Mouse (Mus musculus): ENCODE data around the gene Bckdha. TPM values are rescaled to one million over a fixed set of nuclear protein-coding genes. Genes with fewer than 3 reads are reported as not detected.
A peak's percentile ranks its signal among the peaks of the same experiment; 100 is the strongest.

Bckdha gene
- polyA plus RNA-seq (2015; fragmentation: Nextera tagmentation; extraction: Ambion mirVana) = 63.8 and 69.1 TPM in 2 replicates

DNA sequence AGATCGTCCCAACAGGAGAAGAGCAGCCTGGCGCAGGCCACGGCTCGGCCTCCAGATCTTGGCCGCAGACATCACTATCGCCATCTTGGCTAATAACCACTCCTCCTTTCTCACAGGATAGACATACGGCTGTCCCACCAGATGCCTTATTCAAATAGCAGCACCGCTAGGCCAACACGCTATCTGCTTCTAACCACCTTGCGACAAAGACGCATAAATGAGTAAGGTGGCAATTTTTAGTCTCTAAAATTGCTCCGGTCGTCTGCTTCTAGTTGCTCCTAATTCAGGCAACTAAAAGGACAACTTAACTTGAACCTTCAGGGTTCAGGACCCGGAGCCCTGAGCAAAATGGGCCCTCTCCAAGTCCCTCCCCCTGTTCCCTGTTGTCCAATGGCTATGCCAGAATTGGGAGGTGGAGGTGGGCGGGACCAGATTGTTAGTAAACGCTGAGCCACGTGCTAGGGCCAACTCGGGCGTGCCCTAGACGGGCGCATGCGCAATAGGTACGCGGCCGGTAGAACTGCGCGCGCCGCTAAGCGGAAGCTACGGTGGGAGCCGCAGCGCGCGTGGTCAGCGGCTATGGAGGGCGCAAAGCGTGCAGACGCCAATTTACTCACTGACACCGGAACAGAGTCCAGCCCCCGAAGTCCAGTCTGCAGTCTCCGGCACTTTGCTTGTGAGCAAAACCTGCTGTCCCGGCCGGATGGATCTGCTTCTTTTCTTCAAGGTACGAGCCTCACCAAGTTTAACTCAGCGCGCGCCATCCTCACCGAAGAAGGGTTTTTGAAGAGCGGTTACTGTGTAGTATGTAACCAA is at the start of gene Bckdha, which contains the start of gene Exosc5:
TSS of gene Bckdha (minus strand) at position 325 of the 816 bp plus-strand sequence.
TSS of gene Exosc5 (plus strand) at position 508 of the 816 bp plus-strand sequence.
- peak; percentile 100 for DNase-seq (ENCODE audit: low spot score)

DNA sequence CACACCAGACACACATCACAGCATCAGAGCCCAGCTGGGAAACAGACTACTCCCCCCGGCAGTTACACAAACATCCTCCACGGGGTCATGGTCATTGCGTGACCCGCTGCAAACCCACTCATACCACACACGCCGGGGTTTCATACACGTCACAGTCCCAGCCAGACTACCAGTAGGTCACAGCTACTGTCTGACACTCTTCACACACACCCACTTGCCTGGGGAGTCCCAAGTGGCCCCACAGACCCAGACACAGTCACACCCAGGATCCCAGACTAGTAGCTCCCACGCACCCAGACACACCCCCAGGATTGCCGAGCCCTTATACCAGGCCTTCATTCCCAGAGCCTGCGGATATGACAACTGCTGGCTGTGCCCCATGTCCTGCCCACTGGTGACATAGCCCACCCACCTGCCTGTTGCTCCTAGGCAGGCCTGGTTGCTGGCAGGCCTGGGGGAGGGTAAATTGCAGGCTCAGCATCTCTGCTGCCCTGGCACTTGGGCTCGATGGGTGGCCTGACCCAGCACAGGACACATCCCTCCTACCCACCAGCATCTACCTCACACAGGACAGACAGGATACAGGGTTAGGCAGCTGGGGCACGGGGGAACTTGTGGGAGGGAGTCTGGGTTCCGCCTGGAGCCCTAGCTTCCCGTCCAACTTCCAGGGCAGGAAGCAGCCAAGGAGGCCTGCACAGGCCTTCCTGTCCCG is 49.0 kb upstream of the Bckdha start:
- DNase-seq (ENCODE audit: low spot score) = no peak

DNA sequence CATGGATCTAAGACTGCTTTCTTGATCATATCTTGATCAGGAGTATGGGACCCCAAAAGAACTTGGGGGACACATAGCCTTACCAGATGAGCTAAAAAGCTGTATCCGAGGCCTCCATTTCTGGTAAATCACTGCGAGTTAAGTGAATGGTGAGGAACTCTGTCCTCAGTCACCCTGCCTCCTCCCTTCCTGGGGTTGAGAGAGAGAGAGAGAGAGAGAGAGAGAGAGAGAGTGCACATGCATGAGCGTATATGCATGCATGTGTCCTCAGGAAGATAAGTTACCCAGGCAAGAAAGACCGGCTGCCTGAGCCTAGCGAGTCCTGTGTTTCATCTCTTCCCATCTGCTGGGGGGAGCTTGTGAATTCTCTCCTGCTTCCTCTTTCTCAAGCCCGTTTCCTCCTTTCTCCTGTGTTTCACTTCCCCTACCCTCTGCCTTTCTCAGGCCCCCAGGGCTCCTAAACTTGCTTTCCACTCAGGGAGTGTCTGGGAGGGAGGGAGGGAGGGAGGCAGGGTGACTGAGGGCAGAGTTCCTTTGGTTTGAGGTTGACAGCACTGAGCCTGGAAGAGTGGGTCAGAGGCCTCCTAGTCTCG is 47.9 kb upstream of the Bckdha start:
- no peak for DNase-seq (ENCODE audit: low spot score)

GRCm38 (mm10) chr7:25705801-25706251 is 47.0 kb upstream of the Bckdha start:
- DNase-seq (ENCODE audit: low spot score) = no peak

DNA sequence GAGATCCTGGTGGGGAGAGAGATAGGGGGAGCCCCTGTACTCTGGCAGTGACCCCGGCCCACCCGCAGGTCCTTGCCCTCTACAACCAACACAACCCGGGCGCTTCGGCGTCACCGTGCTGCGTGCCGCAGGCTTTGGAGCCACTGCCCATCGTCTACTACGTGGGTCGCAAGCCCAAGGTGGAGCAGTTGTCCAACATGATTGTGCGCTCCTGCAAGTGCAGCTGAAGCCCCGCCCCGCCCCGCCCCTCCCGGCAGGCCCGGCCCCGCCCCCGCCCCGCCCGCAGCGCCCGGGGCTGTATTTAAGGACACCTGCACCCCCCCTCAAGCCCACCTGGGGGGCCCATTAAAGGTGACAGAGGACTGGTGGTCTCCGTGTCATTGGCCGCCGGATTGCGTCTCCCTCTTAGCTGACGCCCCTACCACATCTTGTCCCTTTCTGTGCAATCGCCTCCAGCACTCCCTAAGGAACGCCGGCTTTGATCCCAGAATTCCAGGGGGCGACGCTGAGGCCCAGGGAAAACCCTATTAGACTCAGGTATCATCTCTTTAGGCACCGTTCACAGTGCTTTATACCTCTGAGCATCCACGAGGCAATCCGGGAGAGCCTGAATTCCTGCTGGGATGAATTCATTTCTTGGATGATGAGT is 46.1 kb upstream of the Bckdha start:
- no peak for DNase-seq (ENCODE audit: low spot score)

DNA sequence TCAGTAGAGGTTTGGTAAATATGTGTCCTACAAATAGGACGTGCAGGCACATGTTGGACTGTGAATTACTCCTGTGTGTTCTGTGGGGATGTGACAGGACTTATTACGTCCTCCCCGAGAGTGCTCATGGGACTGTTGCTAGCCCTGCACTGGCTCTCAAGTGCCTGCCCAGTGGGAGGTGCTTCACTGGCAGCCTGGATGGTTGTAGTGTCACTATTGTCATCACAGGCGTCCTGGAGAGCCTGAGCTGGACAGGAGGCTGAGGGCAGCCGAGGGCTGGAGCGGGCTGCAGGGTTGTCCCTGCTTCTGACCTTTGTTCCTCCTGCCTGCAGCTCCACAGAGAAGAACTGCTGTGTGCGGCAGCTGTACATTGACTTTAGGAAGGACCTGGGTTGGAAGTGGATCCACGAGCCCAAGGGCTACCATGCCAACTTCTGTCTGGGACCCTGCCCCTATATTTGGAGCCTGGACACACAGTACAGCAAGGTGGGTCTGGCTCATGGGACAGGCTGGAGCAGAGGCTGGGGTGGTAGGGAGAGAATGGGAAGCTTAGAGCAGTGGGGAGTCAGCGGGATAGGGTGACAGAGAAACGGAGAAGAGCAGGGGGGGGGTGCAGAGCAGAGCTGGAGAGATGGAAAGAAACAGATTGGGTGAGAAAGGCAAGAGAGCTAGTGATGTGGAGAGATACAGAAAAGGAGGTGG is 45.2 kb upstream of the Bckdha start:
- DNase-seq (ENCODE audit: low spot score) = no peak

DNA sequence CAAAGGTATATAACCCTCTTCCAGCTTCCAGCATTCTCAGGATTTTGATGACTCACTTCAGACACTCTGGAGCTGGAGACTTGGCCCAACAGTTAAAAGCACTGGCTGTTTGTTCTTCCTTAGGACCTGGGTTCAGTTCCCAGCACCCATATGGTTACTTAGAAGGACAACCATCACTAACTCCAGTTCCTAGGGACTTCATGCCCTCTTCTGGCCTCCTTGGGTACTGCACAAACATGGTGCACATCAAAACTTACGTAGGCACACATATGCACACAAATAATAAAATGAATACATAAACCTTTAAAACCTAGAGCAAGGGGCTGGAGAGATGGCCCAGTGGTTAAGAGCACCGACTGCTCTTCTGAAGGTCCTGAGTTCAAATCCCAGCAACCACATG is 43.6 kb upstream of the Bckdha start:
- DNase-seq (ENCODE audit: low spot score) = no peak

DNA sequence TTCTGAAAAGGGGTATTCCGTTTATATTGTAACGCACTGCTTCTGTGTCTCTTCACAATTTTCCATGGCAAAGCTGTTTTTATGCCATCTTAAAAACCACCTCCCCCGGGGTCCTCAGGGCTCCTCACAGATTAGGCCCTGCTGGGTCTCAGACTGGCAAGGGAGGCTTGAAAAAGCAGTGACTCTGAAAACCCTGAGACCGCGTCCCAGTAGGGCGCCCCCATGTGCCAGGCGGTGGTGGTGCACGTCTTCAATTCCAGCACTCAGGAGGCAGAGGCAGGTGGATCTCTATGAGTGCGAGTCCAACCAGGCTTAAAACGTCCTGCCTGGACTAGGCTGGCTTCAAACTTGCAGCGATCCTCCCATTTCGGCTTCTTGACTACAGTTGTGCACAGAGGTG is 42.0 kb upstream of the Bckdha start:
- no peak for DNase-seq (ENCODE audit: low spot score)

DNA sequence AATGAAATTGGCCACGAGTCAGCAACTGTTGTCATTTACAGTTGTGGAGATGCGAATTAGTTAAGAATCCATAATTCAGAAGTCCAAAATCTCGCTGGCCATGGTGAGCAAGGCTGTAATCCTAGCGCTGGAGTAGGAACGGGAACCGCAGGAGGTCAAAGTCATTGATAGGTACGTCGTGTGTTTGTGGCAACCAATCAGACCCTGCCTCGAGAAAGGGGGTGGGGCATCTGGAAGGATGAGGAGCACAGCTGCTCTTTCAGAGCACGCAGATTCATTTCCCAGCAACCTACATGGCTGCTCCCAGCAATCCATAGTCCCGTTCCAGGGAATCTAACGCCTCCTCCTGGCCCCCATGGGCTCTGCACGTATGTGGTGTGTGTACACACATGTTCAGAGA is 41.1 kb upstream of the Bckdha start:
- DNase-seq (ENCODE audit: low spot score) = no peak

DNA sequence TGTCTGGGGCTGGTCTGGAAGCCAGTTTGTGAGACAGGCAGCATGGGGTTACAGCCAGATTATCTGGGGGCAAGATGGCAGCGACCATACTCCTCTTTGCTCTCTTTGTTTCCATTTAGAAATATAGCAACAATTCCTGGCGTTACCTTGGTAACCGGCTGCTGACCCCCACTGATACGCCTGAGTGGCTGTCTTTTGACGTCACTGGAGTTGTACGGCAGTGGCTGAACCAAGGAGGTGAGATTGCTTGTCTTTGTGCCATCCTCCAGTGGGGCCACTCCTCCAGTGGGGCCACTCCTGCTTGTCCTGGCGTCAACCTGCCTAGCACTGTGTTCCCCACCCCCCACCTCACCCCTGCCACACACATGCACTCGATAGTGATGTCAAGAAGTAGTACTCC is 35.3 kb upstream of the Bckdha start:
- no peak for DNase-seq (ENCODE audit: low spot score)

DNA sequence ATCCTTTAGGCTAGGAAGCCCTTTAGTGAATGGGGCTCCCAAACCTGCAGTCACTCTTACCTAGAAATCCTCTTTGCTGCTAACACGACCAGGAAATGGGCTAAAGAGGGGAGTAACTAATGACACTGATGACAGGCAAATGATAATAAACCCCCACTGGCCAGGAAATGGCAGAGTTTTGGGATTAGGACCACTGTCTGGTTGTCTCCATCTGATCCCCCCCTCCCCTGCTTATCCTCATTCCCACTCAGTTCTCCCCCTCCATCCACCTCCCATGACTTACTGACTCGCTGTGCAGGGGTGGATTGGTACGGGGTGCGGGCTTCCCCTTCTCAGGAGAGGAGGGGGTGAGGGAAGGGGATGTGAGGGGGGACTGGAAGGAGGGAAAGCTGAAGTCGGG is 31.3 kb upstream of the Bckdha start:
- DNase-seq (ENCODE audit: low spot score) = no peak

DNA sequence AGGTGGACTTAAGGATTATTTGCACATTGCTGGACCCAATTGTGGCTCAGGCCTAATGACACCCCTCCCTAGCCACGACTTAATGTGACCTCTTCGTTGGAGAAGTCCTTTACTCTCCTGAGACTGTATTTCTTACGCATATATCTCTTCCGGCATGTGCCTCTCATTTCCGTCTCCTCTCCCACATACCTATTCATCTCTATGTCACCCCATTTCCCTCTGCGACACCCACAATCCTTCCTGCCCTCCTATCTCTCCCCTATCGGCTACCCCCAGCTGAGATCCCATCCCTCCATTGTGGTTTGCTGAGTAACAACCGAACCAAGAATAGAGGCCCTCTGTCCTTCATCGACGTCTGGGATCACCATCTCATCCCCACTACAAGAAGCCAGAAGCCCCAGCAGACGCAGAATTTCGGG is 30.8 kb upstream of the Bckdha start:
- DNase-seq (ENCODE audit: low spot score) = no peak

DNA sequence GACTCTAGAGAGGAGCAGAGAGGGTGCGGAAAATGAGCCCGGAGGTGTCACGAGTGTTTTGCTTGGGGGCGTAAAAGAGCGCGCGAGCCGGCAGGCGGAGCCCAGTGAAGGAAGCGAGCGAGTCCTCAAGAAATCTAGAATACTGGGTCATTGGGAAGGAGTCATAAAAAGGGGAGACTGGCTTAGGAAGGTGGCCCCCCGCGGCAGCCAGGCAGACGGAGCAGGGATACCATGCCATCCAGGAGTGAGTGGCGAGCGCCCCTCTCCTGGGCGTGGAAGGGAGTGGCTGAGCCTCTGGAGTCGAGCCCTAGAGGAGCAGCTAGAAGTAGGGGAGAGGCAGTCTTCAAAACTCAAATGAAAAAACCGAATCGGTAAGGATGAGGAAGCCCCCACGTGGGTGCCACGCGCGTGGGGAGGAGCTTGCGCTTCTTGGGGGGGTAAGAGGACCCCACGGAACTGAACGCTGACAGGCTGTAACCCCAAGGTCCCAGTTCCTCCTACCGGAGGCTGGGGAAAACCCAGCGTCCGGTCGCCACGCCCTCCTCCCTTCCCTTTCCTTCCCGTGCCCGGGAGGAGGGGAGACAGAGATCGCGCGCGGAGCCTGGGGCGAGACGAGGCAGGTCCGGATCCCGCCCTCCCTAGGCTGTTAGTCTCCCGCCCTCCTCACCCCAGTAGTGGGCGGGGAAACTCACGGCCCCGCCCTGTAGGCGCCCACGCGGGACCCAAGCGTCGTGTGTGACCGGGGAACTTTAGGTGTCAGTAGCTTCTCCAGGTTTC is 30.2 kb upstream of the Bckdha start:
- DNase-seq (ENCODE audit: low spot score) = peak; percentile 84

DNA sequence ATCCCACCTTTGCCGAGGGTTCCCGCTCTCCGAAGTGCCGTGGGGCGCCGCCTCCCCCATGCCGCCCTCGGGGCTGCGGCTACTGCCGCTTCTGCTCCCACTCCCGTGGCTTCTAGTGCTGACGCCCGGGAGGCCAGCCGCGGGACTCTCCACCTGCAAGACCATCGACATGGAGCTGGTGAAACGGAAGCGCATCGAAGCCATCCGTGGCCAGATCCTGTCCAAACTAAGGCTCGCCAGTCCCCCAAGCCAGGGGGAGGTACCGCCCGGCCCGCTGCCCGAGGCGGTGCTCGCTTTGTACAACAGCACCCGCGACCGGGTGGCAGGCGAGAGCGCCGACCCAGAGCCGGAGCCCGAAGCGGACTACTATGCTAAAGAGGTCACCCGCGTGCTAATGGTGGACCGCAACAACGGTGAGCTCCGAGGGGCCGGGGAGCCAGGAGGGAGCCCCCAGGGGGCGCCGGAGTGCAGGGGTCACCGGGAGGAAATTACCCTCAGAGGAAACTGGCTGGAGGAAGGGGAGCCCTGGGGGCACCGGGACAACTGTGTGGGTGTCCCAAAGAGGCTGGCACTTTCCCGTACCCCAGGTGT is 29.1 kb upstream of the Bckdha start:
- DNase-seq (ENCODE audit: low spot score) = peak; percentile 56

DNA sequence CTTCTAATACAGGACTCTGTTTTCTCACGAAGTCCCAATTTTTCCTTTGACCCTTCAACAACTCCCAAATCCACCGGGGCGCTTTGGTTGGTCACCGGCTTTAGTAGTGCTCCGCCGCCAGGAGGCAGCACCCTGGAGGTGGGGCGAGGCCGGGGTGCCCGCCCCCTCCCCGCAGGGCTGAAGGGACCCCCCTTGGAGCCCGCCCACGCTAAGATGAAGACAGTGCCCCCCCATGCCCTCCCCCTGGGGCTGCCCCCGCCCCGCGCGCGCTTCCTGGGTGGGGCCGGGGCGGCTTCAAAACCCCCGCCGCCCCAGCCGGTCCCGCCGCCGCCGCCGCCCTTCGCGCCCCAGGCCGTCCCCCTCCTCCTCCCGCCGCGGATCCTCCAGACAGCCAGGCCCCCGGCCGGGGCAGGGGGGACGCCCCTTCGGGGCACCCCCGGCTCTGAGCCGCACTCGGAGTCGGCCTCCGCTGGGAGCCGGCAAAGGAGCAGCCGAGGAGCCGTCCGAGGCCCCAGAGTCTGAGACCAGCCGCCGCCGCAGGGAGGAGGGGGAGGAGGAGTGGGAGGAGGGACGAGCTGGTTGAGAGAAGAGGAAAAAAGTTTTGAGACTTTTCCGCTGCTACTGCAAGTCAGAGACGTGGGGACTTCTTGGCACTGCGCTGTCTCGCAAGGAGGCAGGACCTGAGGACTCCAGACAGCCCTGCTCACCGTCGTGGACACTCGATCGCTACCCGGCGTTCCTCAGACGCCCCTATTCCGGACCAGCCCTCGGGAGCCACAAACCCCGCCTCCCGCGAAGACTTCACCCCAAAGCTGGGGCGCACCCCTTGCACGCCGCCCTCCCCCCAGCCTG is 28.1 kb upstream of the Bckdha start, which contains the start of gene Tgfb1:
TSS of gene Tgfb1 (plus strand) at position 323 of the 852 bp plus-strand sequence.
- peak; percentile 91 for DNase-seq (ENCODE audit: low spot score)

GRCm38 (mm10) chr7:25685926-25686470 is 27.2 kb upstream of the Bckdha start:
- no peak for DNase-seq (ENCODE audit: low spot score)

DNA sequence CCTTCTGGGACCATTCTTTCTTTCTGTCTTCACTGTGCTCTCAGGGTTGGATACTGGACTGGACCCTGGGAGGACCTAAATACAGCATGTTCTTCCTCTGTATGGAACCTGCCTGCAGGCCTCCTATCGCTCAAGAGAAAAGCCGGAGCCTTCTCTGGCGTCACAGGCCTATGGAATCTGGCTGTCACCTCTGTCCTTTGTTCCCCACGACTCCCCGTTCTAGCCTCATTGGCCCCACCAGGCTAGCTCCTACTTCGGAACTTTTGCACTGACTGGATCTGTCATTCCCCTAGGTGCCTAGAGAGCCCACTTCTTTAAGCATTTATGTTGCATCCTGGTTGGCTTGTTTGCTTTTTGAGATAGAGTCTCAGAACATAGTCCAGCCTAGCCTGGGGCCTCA is 25.9 kb upstream of the Bckdha start:
- no peak for DNase-seq (ENCODE audit: low spot score)

GRCm38 (mm10) chr7:25683474-25684180 is 24.8 kb upstream of the Bckdha start:
- peak; percentile 72 for DNase-seq (ENCODE audit: low spot score)

Measured in thymus, postnatal 0 days (tissue).